Mouse (Mus musculus): ENCODE data around the gene Slc25a31. TPM values are rescaled to one million over a fixed set of nuclear protein-coding genes. Genes with fewer than 3 reads are reported as not detected.

The Slc25a31 gene
- not detected for polyA plus RNA-seq (2017; shearing (Covaris generic))

GRCm38 (mm10) chr3:40708655-40709054 is at the start of gene Slc25a31:
Slc25a31 (plus strand) TSS chr3:40708855.
- ATAC-seq: no peak

- no peak for ATAC-seq
These were observed 48.4 kb upstream of the Slc25a31 start for GRCm38 (mm10) chr3:40660231-40660630.

- ATAC-seq: no peak
These were observed 42.5 kb upstream of the Slc25a31 start for GRCm38 (mm10) chr3:40666109-40666508.

DNA sequence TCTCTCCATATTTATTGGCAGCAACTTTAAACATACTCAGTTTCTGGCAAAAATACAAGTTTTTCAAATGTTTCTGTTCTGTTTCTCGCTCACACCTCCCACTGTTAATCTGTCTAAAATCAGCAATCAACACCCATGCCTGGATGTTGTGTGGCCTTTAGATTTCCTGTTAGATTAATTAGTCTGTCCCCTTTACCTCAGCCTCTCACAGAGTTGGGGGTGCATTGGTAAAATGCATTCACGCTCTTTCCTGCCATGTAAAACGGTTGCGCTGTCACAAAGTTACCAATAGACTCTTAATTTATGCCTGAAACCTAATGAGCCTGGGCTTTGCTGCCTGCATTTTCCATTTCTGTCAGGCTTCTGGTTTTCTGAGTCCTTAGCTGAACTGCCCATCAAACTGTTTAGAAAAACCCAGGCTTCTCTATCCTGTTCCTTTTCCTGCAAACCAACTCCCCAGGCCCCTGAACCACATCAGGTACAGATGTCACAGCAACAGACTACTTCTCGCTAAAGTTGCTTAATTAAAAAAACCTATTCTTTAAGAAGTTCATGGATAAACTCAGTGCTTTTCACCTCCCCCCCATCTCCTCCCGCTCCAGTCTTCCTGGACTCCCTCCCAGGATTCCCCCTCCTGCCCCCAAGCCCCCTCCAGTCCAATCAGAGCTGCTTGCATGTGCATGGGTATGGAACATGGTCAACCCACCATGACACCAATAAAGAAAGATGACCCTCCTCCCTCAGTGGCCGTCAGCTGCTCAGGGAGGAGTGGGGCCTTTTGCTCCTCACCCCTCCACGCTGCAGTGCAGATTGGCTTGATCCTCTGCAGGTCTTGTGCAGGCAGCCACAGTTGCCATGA is 41.6 kb upstream of the Slc25a31 start:
- ATAC-seq: no peak

DNA sequence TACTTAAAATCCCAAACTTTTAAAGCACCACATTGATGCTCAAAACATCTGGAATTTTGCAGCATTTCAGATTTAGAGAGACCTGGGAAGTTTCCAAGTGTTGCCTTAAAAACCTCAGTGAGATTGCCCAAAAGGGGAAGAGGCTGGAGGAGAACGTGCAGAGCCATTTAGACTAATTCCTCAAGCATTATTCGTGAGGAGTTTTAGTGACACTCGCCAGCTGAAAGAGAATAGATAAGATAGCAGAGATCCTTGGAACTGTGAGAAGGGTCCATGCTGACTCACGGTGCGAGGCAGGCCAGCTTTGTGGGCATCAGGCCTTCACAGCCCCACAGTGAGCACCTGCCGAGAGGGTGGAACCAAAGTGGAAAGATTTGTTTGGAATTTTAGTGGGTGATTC is 39.8 kb upstream of the Slc25a31 start:
- ATAC-seq: no peak

DNA sequence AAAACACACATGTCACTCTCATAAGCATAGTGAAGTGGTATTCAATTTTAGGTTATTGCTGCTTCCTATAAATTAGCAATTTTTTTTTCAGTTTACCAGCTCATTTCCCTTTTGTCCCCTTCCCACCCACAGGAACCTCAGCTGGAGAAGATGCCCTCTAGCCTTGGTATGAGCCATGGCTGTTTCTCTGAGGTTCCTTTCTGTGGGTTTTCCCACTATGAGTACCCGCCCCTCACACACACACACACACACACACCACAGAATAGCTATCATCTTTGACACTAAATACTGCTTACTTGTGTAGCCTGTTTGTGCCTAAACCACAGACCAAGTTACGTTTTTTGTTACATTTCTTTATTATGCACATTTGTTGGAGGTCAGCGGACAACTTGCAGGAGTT is 39.3 kb upstream of the Slc25a31 start:
- no peak for ATAC-seq

- ATAC-seq: no peak
These were observed 35.1 kb upstream of the Slc25a31 start for GRCm38 (mm10) chr3:40673515-40673914.

- no peak for ATAC-seq
These were observed 33.7 kb upstream of the Slc25a31 start for GRCm38 (mm10) chr3:40674873-40675405.

GRCm38 (mm10) chr3:40678856-40679255 is 29.8 kb upstream of the Slc25a31 start:
- ATAC-seq: no peak

GRCm38 (mm10) chr3:40682404-40682803 is 26.3 kb upstream of the Slc25a31 start:
- no peak for ATAC-seq

DNA sequence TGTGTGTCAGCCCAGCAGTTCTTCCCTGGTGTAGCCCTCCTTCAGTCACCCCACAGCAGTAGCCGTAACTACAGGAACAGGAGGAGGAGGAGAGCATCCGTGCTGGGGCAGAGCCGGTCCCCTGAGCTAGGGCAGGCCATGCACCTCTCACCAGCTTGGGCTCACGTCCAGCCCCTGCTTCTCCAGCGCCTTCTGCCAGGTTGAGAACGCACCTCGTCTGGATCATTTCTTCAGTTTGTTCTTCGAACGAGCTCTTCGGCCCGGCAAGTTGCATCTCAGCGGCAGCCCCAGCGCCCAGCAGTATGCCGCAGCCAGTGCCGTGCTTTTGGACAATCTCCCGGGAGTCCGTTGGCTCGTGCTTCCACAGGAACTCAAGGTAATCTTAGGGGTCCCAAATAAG is 25.5 kb upstream of the Slc25a31 start:
- no peak for ATAC-seq

- ATAC-seq: no peak
These were observed 22.7 kb upstream of the Slc25a31 start for GRCm38 (mm10) chr3:40685855-40686515.

DNA sequence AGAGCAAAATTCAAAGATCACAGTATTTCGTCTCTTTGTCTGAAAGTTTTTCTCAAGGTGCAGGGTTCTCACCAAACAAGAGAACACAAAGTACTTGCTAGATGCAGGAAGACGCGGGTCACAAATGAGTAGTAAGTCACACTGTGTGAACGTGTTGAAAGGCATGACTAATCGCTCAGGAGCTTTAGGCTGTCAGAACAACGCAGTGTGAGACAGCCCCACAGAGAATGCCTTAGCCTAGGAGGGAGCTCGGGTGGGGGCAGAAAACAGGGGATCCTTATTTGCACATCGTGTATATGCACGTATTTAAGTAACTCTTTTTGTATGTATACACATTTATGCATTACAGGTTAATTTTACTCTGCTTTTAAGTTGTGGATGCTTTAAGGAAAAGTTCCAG is 21.8 kb upstream of the Slc25a31 start:
- ATAC-seq: no peak

- no peak for ATAC-seq
These were observed 21.1 kb upstream of the Slc25a31 start for GRCm38 (mm10) chr3:40687588-40687987.

DNA sequence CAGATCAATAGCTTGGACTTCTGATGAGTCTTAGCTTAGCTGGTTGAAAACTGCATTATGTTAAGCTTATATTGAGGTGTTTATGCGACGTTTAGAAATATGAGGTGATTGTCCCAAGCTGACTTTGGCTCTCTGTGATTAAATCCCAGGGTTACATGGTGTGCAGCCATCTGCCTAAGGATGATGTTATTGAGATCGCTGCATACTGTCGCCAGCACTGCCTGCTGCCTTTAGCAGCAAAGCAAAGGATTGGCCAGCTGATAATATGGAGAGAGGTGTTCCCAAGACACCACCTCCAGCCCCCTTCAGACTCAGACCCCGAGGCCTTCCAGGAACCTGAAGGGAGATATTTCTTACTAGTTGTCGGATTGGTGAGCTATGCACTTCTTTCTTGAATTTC is 17.1 kb upstream of the Slc25a31 start:
- ATAC-seq: no peak

GRCm38 (mm10) chr3:40693435-40693834 is 15.2 kb upstream of the Slc25a31 start:
- no peak for ATAC-seq

- no peak for ATAC-seq
These were observed 14.7 kb upstream of the Slc25a31 start for GRCm38 (mm10) chr3:40693960-40694359.

- no peak for ATAC-seq
These were observed 14.2 kb upstream of the Slc25a31 start for GRCm38 (mm10) chr3:40694438-40694837.

DNA sequence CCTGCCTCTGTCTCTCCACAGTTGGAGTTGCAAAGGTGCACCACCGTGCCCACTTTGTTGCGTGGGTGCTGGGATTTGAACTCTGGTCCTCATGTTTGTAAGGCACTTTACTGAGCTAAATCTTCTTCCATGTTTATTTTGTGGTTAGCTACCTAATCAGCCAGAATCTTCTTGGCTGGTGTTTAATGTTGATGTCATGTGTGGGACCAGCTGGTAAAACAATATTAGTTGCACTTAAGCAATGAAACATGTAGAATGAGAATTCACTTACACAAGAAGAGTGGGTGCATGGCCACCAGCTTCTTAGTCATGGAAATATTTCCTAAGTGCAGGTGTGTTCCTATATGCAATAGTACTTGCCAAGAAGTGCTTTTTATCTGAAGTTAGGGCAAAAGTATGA is 13.5 kb upstream of the Slc25a31 start:
- ATAC-seq: no peak

GRCm38 (mm10) chr3:40698834-40699233 is 9.8 kb upstream of the Slc25a31 start:
- no peak for ATAC-seq

GRCm38 (mm10) chr3:40704816-40705430 is 3.7 kb upstream of the Slc25a31 start:
- ATAC-seq: no peak

GRCm38 (mm10) chr3:40716056-40716455 is 7.4 kb downstream of the Slc25a31 start:
- no peak for ATAC-seq

GRCm38 (mm10) chr3:40719022-40719421 is 10.4 kb downstream of the Slc25a31 start:
- no peak for ATAC-seq
